23 mouse cellular contexts compared by ENCODE assay signal in the genomic region with DNA sequence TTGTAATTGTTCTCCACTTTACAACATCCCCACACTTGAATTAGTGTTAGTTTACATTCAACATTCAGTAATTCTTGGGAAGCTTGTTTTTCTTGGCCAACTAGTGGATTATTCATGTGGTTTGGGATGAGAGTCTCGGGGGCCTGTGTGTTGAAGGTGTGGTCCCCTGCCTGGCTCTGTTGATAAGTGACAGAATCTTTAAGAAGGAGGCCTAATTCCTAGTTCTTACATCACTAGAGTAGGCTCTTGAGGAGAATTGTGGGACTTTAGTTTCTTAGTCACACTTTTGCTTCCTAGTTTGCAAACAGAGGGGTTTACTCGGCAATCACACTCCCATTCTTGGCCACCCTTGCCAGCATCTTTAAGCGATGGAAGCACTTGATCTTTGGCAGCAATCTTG. TPM values are rescaled to one million over a fixed set of nuclear protein-coding genes. Genes with fewer than 3 reads are reported as not detected.
DNase-seq lines count a peak whose midpoint lies in the region; ATAC-seq and TF ChIP-seq lines count a peak whose summit lies in the region.
"Had no signal": no experiment of that assay in that cellular context is flagged by ENCODE, and none has a peak within 500 bp of the region (broad histone marks: within the 10 kb centered on the region; RNA-seq: fewer than 3 reads in every experiment).

No protein-coding gene starts in this region.

- ATAC-seq in lung, postnatal 0 days, result peak; percentile 45
- ATAC-seq: activated CD4-positive, CD25-positive, alpha-beta regulatory T cell, adult 4 months; CD4-positive, CD25-positive, alpha-beta regulatory T cell, adult 4 months; forebrain, embryonic 13.5 days; Patski had no signal

- H3K27me3 ChIP-seq in heart, adult 2 months (ENCODE audit: control insufficient read depth, insufficient read depth, low read length), result no peaks in the 10 kb centered on the region
- H3K27me3 ChIP-seq in lung, postnatal 0 days (replicated peaks; ENCODE audit: insufficient read depth, low read length), result no peaks in the 10 kb centered on the region
- no peaks in the 10 kb centered on the region for H3K27me3 ChIP-seq in limb, embryonic 10.5 days (ENCODE audit: low read depth, poor library complexity, severe bottlenecking)
- H3K27me3 ChIP-seq: CH12.LX; embryonic facial prominence, embryonic 12.5 days; forebrain, embryonic 13.5 days; Patski had no signal

- WGBS in heart, adult 2 months, result 76% methylated on average over 3 of the region's 3 CpGs
- 40% methylated on average over 3 of the region's 3 CpGs for WGBS in lung, postnatal 0 days
- WGBS in limb, embryonic 10.5 days, result 82% methylated on average over 3 of the region's 3 CpGs

- H3K4me2 ChIP-seq in lung, postnatal 0 days (replicated peaks; ENCODE audit: low read depth, low read length), result no peak overlapping the region
- H3K4me2 ChIP-seq: embryonic facial prominence, embryonic 12.5 days; forebrain, embryonic 13.5 days had no signal

- no peak overlapping the region for H3K27ac ChIP-seq in heart, adult 2 months
- H3K27ac ChIP-seq in lung, postnatal 0 days (ENCODE audit: low read length), result no peak overlapping the region
- no peak overlapping the region for H3K27ac ChIP-seq in limb, embryonic 10.5 days
- H3K27ac ChIP-seq: embryonic facial prominence, embryonic 10.5 days; embryonic facial prominence, embryonic 12.5 days; forebrain, embryonic 13.5 days had no signal

- peak; percentile 9 for DNase-seq in heart, adult 11 months
- no peak for DNase-seq in heart, adult 2 months
- DNase-seq in lung, postnatal 0 days (ENCODE audit: low spot score), result peak; percentile 79
- DNase-seq in lung, postnatal 4 days, result no peak
- peak; percentile 16 for DNase-seq in lung, postnatal 36 days
- no peak for DNase-seq in lung, postnatal 14 days
- DNase-seq in limb, embryonic 10.5 days (ENCODE audit: low spot score), result peak; percentile 18
- DNase-seq: adrenal gland, adult 8-10 months; adrenal gland, postnatal 14 days; adrenal gland, postnatal 36 days; B cell, adult 2 months; cerebellum, adult 11-12 months; cerebellum, adult 2 months; cerebellum, adult 9-10 months; cerebellum, postnatal 25 days had no signal

- H3K4me1 ChIP-seq in heart, adult 2 months (ENCODE audit: control insufficient read depth, insufficient read depth, low read length), result no peaks in the 10 kb centered on the region
- H3K4me1 ChIP-seq in lung, postnatal 0 days (ENCODE audit: insufficient read depth, low read depth, low read length), result no peaks in the 10 kb centered on the region
- peaks cover 10% of the 10 kb centered on the region for H3K4me1 ChIP-seq in limb, embryonic 10.5 days
- H3K4me1 ChIP-seq: embryonic facial prominence, embryonic 12.5 days; forebrain, embryonic 13.5 days had no signal

- no peak for TF ChIP-seq EP300 in heart, adult 2 months (IDR thresholded peaks at IDR 0.05; ENCODE audit: insufficient read depth, low read depth, low read length)
- peak; percentile 55 for TF ChIP-seq EP300 in lung, postnatal 0 days (IDR thresholded peaks at IDR 0.05)

- no peaks in the 10 kb centered on the region for H3K79me2 ChIP-seq in heart, adult 2 months (replicated peaks; ENCODE audit: control insufficient read depth, insufficient read depth, low read length)

- no peak overlapping the region for H3K9ac ChIP-seq in heart, adult 2 months (ENCODE audit: low read depth, low read length)
- no peak overlapping the region for H3K9ac ChIP-seq in lung, postnatal 0 days (replicated peaks; ENCODE audit: low read depth)
- H3K9ac ChIP-seq: embryonic facial prominence, embryonic 12.5 days; forebrain, embryonic 13.5 days had no signal

- no peaks in the 10 kb centered on the region for H3K9me3 ChIP-seq in lung, postnatal 0 days (ENCODE audit: low read length)
- no peaks in the 10 kb centered on the region for H3K9me3 ChIP-seq in limb, embryonic 10.5 days (replicated peaks)
- H3K9me3 ChIP-seq: embryonic facial prominence, embryonic 10.5 days; embryonic facial prominence, embryonic 12.5 days; forebrain, embryonic 13.5 days; G1E had no signal

- H3K4me3 ChIP-seq in heart, adult 2 months, result no peak overlapping the region
- no peak overlapping the region for H3K4me3 ChIP-seq in lung, postnatal 0 days (ENCODE audit: low read depth, low read length)
- H3K4me3 ChIP-seq in limb, embryonic 10.5 days, result no peak overlapping the region
- H3K4me3 ChIP-seq: embryonic facial prominence, embryonic 10.5 days; embryonic facial prominence, embryonic 12.5 days; forebrain, embryonic 13.5 days had no signal

- no peak for TF ChIP-seq POLR2A in heart, adult 2 months (IDR thresholded peaks at IDR 0.05; ENCODE audit: insufficient read depth, low read depth, low read length)

- no peaks in the 10 kb centered on the region for H3K36me3 ChIP-seq in heart, adult 2 months (ENCODE audit: control insufficient read depth, insufficient read depth, low read length)
- no peaks in the 10 kb centered on the region for H3K36me3 ChIP-seq in lung, postnatal 0 days (ENCODE audit: insufficient read depth, low read length)
- peaks cover 17% of the 10 kb centered on the region for H3K36me3 ChIP-seq in limb, embryonic 10.5 days
- H3K36me3 ChIP-seq: embryonic facial prominence, embryonic 12.5 days; G1E had no signal

- TF ChIP-seq CTCF in heart, adult 2 months (IDR thresholded peaks at IDR 0.05), result no peak
- no peak for TF ChIP-seq CTCF in lung, postnatal 0 days (IDR thresholded peaks at IDR 0.05)

- intact Hi-C loops in heart, adult 2 months (cut with DNase I), result loop anchor here (10.0 kb wide), 1 partner anchor 264 kb away; the partner anchor contains the start of gene Olfr1344

RNA-seq across cellular contexts. Expression of gene Zim1, which starts 3.0 kb away (rescaled TPM):
- 1 to 10 TPM; 3.8 to 4.2 TPM for total RNA-seq in heart, adult 2 months (2021)
- 0.57 and 3.1 TPM in 2 replicates for polyA plus RNA-seq in heart, adult 2 months (2012; rRNA removed)
- polyA plus RNA-seq in lung, postnatal 0 days (2015; fragmentation: Nextera tagmentation; extraction: Ambion mirVana), result 1.0 and 1.6 TPM in 2 replicates
- 2.7 and 3.8 TPM in 2 replicates for polyA plus RNA-seq in limb, embryonic 10.5 days (2016; fragmentation: Nextera tagmentation; extraction: Ambion mirVana)
- total RNA-seq: CH12.LX had no signal
- polyA plus RNA-seq: activated CD4-positive, CD25-positive, alpha-beta regulatory T cell, adult 4 months; CD4-positive, CD25-positive, alpha-beta regulatory T cell, adult 4 months; G1E had no signal

RNA-seq across cellular contexts. Expression of gene Peg3, which starts 31.0 kb away (rescaled TPM):
- total RNA-seq in heart, adult 2 months (2021), result 1 to 10 TPM; 5.9 to 8.0 TPM
- polyA plus RNA-seq in heart, adult 2 months (2012; rRNA removed), result 4.3 and 8.2 TPM in 2 replicates
- polyA plus RNA-seq in lung, postnatal 0 days (2015; fragmentation: Nextera tagmentation; extraction: Ambion mirVana), result 49.7 and 55.1 TPM in 2 replicates
- polyA plus RNA-seq in limb, embryonic 10.5 days (2016; fragmentation: Nextera tagmentation; extraction: Ambion mirVana), result 378 and 427 TPM in 2 replicates
- total RNA-seq: CH12.LX had no signal
- polyA plus RNA-seq: activated CD4-positive, CD25-positive, alpha-beta regulatory T cell, adult 4 months; CD4-positive, CD25-positive, alpha-beta regulatory T cell, adult 4 months had no signal

RNA-seq across cellular contexts. Expression of gene Usp29, which starts 31.1 kb away (rescaled TPM):
- total RNA-seq in heart, adult 2 months (2021), result under 1 TPM in 1 of 2 experiments, not detected in 1; 0.11 TPM
- polyA plus RNA-seq in heart, adult 2 months (2012; rRNA removed), result 0.16 and 0.26 TPM in 2 replicates
- polyA plus RNA-seq in lung, postnatal 0 days (2015; fragmentation: Nextera tagmentation; extraction: Ambion mirVana), result 0.71 and 1.1 TPM in 2 replicates
- polyA plus RNA-seq in limb, embryonic 10.5 days (2016; fragmentation: Nextera tagmentation; extraction: Ambion mirVana), result 25.1 and 25.4 TPM in 2 replicates
- total RNA-seq: CH12.LX had no signal
- polyA plus RNA-seq: activated CD4-positive, CD25-positive, alpha-beta regulatory T cell, adult 4 months had no signal

Comparison
In these comparisons a context has a peak if more than half of its experiments do, and no peak if none do; other contexts are left out.
1. DNase-seq: peak in heart, adult 11 months (single experiment), lung, postnatal 0 days (single experiment), lung, postnatal 36 days (single experiment) and limb, embryonic 10.5 days (single experiment); none in heart, adult 2 months (0 of 2), lung, postnatal 4 days (0 of 2) and lung, postnatal 14 days (single experiment).
2. RNA of gene Usp29, which starts 31.1 kb away (polyA plus RNA-seq): 25.1 to 25.4 TPM in limb, embryonic 10.5 days; 0.71 to 1.1 TPM in lung, postnatal 0 days and 0.16 to 0.26 TPM in heart, adult 2 months; every median in the first group is over 10 times any median in the second.